Mouse (Mus musculus) B cell, adult (primary cell): ENCODE measurements around the gene Prss47. TPM values are rescaled to one million over a fixed set of nuclear protein-coding genes. Genes with fewer than 3 reads are reported as not detected.

Source experiments
- total RNA-seq: library from RNA; stranded (reverse); gene quantifications from 4 replicates; pipeline ENCODE4 v1.2.4, GENCODE M21; 2023; ENCODE audit not compliant: inconsistent age

The Prss47 gene
- 0.51 to 1.1 TPM (median 0.90 TPM) in 3 of 4 replicates, not detected in the other for total RNA-seq

DNA sequence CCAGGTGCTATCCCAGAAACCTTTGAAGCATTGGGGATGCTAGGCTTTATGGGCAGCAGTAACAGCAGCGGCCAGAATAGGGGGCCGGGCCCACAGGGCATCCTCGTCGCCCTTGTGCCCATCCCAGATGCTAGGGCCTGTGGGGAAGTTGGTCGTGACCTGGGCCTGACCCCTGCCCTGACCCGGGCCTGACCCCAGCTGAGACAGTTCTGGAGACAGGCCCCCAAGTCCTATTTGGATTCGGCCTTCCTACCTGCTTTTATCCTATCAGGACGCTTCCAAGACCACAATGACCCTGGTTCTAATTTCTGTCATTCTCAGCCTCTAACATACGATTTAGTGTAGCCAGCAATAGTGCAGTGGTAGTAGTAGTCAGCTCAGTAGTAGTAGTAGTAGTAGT, at the start of gene Prss47:
Prss47 (minus strand) TSS at position 101 of the 400 bp plus-strand sequence.

DNA sequence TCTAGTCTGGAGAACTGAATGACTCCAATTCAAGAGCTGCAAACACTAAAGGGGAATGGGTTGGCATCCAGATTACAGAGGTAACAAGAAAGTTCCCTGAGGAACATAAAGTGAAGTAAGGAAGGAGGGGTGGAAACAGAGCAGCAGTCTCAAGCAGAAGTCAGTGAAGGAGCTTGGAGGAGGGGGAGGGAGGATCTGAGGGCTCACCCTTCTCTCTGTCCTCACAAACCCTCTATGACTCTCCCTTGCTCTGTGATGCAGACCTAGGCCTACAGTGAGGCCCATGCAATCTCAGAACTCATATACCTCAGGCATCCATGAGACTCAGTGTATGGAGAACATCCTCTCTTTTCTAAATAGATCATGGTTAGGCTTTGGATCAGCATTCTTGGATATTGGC, 19.8 kb downstream of the Prss47 start, which contains the start of gene Spata31d1c:
Spata31d1c (plus strand) TSS at position 301 of the 400 bp plus-strand sequence.

Other genes with a start within 250 kb of the Prss47 start
- gene Cntnap3, start 148.8 kb downstream of the Prss47 start, total RNA-seq, result not detected in 4 replicates
- not detected in 4 replicates for gene Spata31, start 135.4 kb downstream of the Prss47 start, total RNA-seq
- gene Spata31d1c, start 19.7 kb downstream of the Prss47 start, total RNA-seq, result not detected in 4 replicates
- 45.3 to 51.2 TPM (median 49.5 TPM) in 4 replicates for gene Mfsd14b, start 60.2 kb upstream of the Prss47 start, total RNA-seq
- not detected in 4 replicates for gene Olfr465-ps1, start 85.3 kb upstream of the Prss47 start, total RNA-seq
- gene Olfr466, start 97.5 kb upstream of the Prss47 start, total RNA-seq, result not detected in 4 replicates
- not detected in 4 replicates for gene Nlrp4f, start 153.2 kb upstream of the Prss47 start, total RNA-seq
- gene Gm10775, start 206.8 kb upstream of the Prss47 start, total RNA-seq, result not detected in 4 replicates
- 37.8 to 46.4 TPM (median 41.3 TPM) in 4 replicates for gene Zfp369, start 226.1 kb upstream of the Prss47 start, total RNA-seq